Mouse (Mus musculus) liver (tissue): ENCODE data around the gene 1700022I11Rik.

Experiments
- DNase-seq: peaks from one replicate; pipeline ENCODE4 v3.0.0-alpha.2; 2020; ENCODE audit warnings: mixed read lengths

The 1700022I11Rik gene

GRCm38 (mm10) chr4:42969304-42969703 is at the start of gene 1700022I11Rik:
Gene 1700022I11Rik, plus strand, starts transcription at chr4:42969604.
- no peak for DNase-seq

GRCm38 (mm10) chr4:42920726-42921125 is 48.7 kb upstream of the 1700022I11Rik start:
- no peak for DNase-seq

- DNase-seq = no peak
Observed at GRCm38 (mm10) chr4:42921536-42921935, 47.9 kb upstream of the 1700022I11Rik start.

GRCm38 (mm10) chr4:42922056-42922455 is 47.3 kb upstream of the 1700022I11Rik start:
- no peak for DNase-seq

GRCm38 (mm10) chr4:42922461-42922860 is 46.9 kb upstream of the 1700022I11Rik start:
- no peak for DNase-seq

- DNase-seq = no peak
Observed at GRCm38 (mm10) chr4:42924095-42924710, 45.2 kb upstream of the 1700022I11Rik start.

- peak; percentile 34 for DNase-seq
Observed at GRCm38 (mm10) chr4:42928209-42928608, 41.2 kb upstream of the 1700022I11Rik start.

GRCm38 (mm10) chr4:42928952-42929351 is 40.5 kb upstream of the 1700022I11Rik start:
- DNase-seq = no peak

GRCm38 (mm10) chr4:42932229-42932969 is 37.0 kb upstream of the 1700022I11Rik start:
- DNase-seq = no peak

- peak; percentile 67 for DNase-seq
Observed at GRCm38 (mm10) chr4:42933630-42934029, 35.8 kb upstream of the 1700022I11Rik start.

GRCm38 (mm10) chr4:42941396-42941795 is 28.0 kb upstream of the 1700022I11Rik start:
- DNase-seq = no peak

GRCm38 (mm10) chr4:42943341-42943740 is 26.1 kb upstream of the 1700022I11Rik start:
- DNase-seq = no peak

- DNase-seq = no peak
Observed at GRCm38 (mm10) chr4:42944185-42944584, 25.2 kb upstream of the 1700022I11Rik start.

- DNase-seq = peak; percentile 46
Observed at GRCm38 (mm10) chr4:42945043-42945442, 24.4 kb upstream of the 1700022I11Rik start.

- no peak for DNase-seq
Observed at GRCm38 (mm10) chr4:42945445-42945844, 24.0 kb upstream of the 1700022I11Rik start.

- DNase-seq = peak; percentile 56
Observed at GRCm38 (mm10) chr4:42945952-42946351, 23.5 kb upstream of the 1700022I11Rik start.

GRCm38 (mm10) chr4:42946733-42947290 is 22.6 kb upstream of the 1700022I11Rik start:
- no peak for DNase-seq

GRCm38 (mm10) chr4:42948527-42948926 is 20.9 kb upstream of the 1700022I11Rik start:
- no peak for DNase-seq

- no peak for DNase-seq
Observed at GRCm38 (mm10) chr4:42949051-42949675, 20.2 kb upstream of the 1700022I11Rik start.

GRCm38 (mm10) chr4:42949676-42950051 is 19.7 kb upstream of the 1700022I11Rik start, which contains the start of gene Dnajb5:
Gene Dnajb5, plus strand, starts transcription at chr4:42949814.
- peak; percentile 86 for DNase-seq

- DNase-seq = peak; percentile 79
Observed at GRCm38 (mm10) chr4:42950065-42950558, 19.3 kb upstream of the 1700022I11Rik start.

- DNase-seq = no peak
Observed at GRCm38 (mm10) chr4:42951206-42952195, 17.9 kb upstream of the 1700022I11Rik start.
